Mouse (Mus musculus) 3134 (cell line): Measurements from ENCODE around the gene Adm2.
A peak's percentile ranks its signal among the peaks of the same experiment; 100 is the strongest.

Source experiments
- DNase-seq: peaks from one replicate; pipeline ENCODE4 v3.0.0-alpha.2; 2011; ENCODE audit warnings: low spot score; ENCODE audit not compliant: insufficient read length; ENCODE audit errors: extremely low read depth

The Adm2 gene

GRCm38 (mm10) chr15:89353837-89354236, 31.3 kb downstream of the Adm2 start:
- DNase-seq = no peak

DNA sequence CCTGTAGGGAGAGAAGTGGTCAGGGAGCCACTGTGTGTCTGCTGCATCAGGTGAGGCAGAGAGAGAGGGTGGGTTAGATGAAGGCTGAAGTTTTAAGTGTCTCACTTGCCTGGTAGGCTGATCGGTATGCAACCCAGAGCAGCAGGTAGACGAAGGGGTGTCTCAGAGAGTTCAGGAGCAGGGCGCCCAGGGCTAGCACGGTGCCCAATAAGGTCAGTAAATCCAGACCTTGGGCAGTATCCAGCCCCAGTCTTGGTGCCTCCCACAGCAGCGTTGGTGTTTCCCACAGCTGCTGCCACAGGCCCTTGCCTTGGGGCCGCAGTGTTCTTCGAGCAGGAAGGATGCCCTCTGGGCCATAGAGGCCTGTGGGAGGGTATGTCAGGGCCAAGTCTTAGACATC, 31.9 kb downstream of the Adm2 start:
- no peak for DNase-seq

DNA sequence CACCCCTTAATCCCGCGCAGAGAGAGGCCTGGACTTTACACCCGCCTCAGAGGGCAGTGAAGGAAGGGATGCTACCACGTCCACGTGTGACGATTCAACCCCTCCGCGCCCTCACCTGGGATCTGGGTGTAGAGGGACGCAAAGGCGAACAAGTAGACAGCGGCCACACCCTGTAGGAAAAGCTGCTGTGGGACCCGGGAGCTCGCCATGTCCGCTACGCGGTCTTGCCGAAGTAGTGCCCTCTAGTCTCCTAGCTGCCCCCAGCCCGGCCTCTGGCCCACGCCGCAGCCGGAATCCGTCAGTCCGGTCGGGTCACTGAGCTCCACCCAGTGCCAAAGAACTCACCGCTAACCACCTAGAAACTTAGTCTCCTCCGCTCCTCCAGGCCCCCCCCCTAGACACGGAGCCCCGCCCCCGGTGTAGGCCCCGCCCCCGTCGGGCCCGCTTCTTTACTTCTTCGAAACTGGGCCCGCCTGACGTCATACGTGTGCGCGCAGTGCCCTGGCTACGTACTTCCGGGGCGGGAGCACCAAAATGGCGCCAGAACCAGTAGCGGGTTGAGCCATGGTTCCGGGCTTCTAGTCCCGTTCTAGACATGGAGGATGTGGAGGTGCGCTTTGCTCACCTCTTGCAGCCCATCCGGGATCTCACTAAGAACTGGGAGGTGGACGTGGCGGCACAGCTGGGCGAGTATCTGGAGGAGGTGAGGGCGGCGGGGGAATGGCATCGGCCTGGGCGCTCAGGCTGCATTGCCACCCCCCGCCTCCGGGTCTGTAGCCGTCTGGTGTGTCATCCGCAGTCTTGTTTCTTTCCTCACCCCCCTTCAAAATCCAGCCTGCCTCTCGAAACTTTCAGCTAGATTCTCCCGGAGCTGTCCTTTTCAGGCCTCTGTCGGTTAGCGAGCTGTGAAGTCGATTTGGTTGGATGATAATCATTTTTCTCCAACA, 33.0 kb downstream of the Adm2 start, which contains the start of the genes Lmf2 and Ncaph2:
Lmf2 (minus strand) TSS at position 419 of the 947 bp plus-strand sequence.
Ncaph2 (plus strand) TSS at position 479 of the 947 bp plus-strand sequence.
- peak; percentile 99 for DNase-seq

- DNase-seq = peak; percentile 85
Observed at GRCm38 (mm10) chr15:89356372-89356771, 33.9 kb downstream of the Adm2 start.

GRCm38 (mm10) chr15:89358784-89359183, 36.3 kb downstream of the Adm2 start:
- DNase-seq = no peak

DNA sequence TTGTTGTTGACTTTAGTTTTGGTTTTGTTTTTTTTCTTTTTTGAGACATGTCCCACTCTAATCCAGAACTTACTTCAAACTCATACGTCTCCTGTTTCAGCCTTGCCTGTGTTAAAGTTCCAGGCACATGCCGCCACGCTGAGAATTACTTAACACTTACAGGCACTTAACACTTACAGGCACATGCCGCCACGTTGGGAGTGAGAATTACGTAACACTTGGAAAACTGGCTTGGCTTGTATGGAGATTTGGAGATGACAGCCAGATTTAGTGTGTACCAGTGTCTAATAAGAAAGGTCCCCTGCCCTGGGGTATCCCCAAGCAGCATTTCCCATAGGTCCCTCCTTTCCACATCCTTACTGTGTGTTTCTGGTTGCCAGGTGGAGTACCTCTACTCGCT, 40.5 kb downstream of the Adm2 start:
- no peak for DNase-seq

DNA sequence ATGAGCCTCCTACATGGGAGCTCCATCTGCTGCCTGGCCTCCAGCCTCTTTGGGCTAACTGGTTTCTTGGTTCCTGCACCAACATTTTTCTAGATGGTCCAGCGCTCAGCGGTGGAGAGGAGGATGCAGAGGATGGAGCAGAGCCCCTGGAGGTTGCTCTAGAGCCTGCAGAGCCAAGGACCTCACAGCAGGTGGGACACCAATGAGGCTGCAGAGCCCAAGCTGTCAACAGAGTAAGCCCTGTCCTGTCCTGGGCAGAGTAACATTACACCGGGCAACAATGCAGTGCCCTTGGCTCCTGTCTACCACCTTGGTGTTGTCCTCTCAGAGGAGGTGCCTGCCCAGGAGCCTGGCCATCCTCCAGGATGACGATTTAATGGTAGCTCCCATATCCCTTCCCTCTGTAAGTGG, 42.6 kb downstream of the Adm2 start:
- DNase-seq = no peak

DNA sequence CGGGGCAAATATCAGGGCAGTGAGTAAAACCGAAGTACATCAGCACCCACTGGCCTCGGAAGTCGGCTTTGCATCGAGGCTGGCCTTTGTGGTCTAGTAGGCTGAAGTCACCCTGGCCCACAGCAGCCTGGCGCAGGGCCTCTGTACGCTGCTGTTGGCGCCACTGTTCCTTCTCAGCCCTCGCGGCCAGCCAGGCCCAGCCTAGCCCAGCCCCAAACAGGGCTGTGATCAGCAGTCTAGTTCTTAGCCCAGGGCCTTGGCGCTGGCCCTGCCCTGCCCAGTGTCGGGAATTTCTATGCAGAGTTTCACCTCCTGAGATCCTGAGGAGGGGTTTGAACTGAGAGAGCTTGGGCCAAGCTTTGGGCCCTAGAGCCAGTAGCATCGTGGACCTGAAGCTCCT, 49.5 kb downstream of the Adm2 start:
- DNase-seq = no peak

- DNase-seq = no peak
Observed at GRCm38 (mm10) chr15:89372536-89372935, 50.0 kb downstream of the Adm2 start.

DNA sequence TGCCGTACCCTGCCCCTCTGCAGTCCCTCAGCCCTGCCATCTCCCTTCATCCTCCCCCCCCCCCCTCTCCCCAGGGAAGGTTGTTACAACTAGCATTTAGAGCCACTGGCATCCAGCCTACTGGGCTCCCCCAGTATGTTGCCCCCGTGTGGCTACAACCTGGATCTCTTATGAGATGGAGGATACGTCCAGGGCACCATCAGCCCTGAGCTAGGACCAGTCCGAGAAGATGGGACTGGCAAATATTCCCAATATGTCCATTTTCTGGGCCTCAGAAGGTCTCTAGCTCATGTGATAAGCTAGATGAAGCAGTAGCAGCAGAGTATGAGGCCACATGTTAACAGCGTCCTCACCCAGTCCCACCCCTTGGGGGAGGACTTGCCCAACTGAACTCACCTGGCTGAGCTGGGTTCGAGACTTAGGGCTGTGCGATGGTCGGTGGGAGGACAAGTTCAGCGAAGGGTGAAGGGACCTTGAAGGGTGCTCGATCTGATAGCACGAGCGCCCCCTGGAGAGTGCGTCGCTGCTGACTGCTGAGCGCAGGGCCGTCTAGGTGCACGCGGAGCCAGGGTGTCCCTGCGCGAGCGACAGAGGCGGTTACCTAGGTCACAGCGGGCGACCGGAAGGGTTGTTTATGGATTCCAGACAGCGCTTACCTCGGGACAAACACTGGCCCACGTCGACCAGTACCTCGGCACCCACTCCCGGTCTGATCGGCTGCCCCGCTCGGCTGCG, 50.7 kb downstream of the Adm2 start:
- DNase-seq = peak; percentile 93

GRCm38 (mm10) chr15:89373762-89374248, 51.3 kb downstream of the Adm2 start, which contains the start of gene Sco2:
Gene Sco2, minus strand, starts transcription at chr15:89373846.
- peak; percentile 95 for DNase-seq
